Mouse (Mus musculus) embryonic fibroblast, embryonic 13.5 days (primary cell): ENCODE measurements around the gene Fbxl7. TPM values are rescaled to one million over a fixed set of nuclear protein-coding genes. Genes with fewer than 3 reads are reported as not detected.

Experiments
- H3K27ac ChIP-seq: 2 replicates; pipeline ENCODE4 v1.5.1; 2012; ENCODE audit warnings: low read length, control low read depth, inconsistent platforms; ENCODE audit not compliant: insufficient read depth
- H3K4me1 ChIP-seq: 2 replicates; pipeline ENCODE4 v1.6.1; 2011; ENCODE audit warnings: low read length; ENCODE audit not compliant: control insufficient read depth, insufficient read depth
- H3K4me3 ChIP-seq: 2 replicates; pipeline ENCODE4 v1.5.1; 2011; ENCODE audit warnings: mild to moderate bottlenecking, control low read depth, low read length; ENCODE audit not compliant: insufficient read depth
- CTCF ChIP-seq: IDR thresholded peaks from 2 replicates; pipeline ENCODE4 v1.5.1; 2011; ENCODE audit warnings: mild to moderate bottlenecking, control low read depth, low read length, moderate library complexity, borderline replicate concordance; ENCODE audit not compliant: insufficient read depth
- POLR2A ChIP-seq: IDR thresholded peaks from 2 replicates; pipeline ENCODE4 v1.6.1; 2011; ENCODE audit warnings: low read depth, mild to moderate bottlenecking, control low read depth, low read length, moderate library complexity
- polyA plus RNA-seq: library from polyadenylated mRNA; stranded (reverse); fragments of >200 nt; gene quantifications from 2 replicates; pipeline ENCODE4 v1.2.4, GENCODE M21; 2011; ENCODE audit warnings: low read depth; ENCODE audit not compliant: missing spikeins, insufficient read length

Gene Fbxl7
- polyA plus RNA-seq, 1 experiment, result 27.0 TPM

- Histone ChIP-seq H3K27ac (no peak overlapping the region), H3K4me1 (no peaks in the 10 kb centered on the region; the same call in 1 of the 2 replicates), H3K4me3 (no peak overlapping the region)
- no peak for TF ChIP-seq CTCF
Measured at GRCm38 (mm10) chr15:26682279-26682678, 213.1 kb downstream of the Fbxl7 start.

GRCm38 (mm10) chr15:26673239-26673859, 222.0 kb downstream of the Fbxl7 start:
- Histone ChIP-seq H3K4me3 (no peak overlapping the region), H3K27ac (no peak overlapping the region), H3K4me1 (no peaks in the 10 kb centered on the region)
- TF ChIP-seq CTCF (no peak), POLR2A (no peak)

- Histone ChIP-seq H3K4me1 (no peaks in the 10 kb centered on the region), H3K27ac (peak overlapping the region; percentile 26; the same call in 1 of the 2 replicates), H3K4me3 (no peak overlapping the region)
- TF ChIP-seq CTCF (no peak), POLR2A (no peak)
Measured at GRCm38 (mm10) chr15:26654988-26655387, 240.4 kb downstream of the Fbxl7 start.

GRCm38 (mm10) chr15:26642563-26642962, 252.8 kb downstream of the Fbxl7 start:
- Histone ChIP-seq H3K4me1 (no peaks in the 10 kb centered on the region; the same call in 1 of the 2 replicates), H3K27ac (no peak overlapping the region), H3K4me3 (no peak overlapping the region)
- no peak for TF ChIP-seq POLR2A
- TF ChIP-seq CTCF, result no peak

- no peak for TF ChIP-seq CTCF
- no peak for TF ChIP-seq POLR2A
- Histone ChIP-seq H3K4me1 (no peaks in the 10 kb centered on the region; the same call in 1 of the 2 replicates), H3K27ac (no peak overlapping the region), H3K4me3 (no peak overlapping the region)
Measured at GRCm38 (mm10) chr15:26639726-26640125, 255.7 kb downstream of the Fbxl7 start.

- Histone ChIP-seq H3K27ac (no peak overlapping the region), H3K4me3 (no peak overlapping the region), H3K4me1 (no peaks in the 10 kb centered on the region)
- TF ChIP-seq POLR2A, result no peak
- TF ChIP-seq CTCF, result no peak
Measured at GRCm38 (mm10) chr15:26635591-26635990, 259.8 kb downstream of the Fbxl7 start.

- no peak for TF ChIP-seq CTCF
- TF ChIP-seq POLR2A, result no peak
- no peaks in the 10 kb centered on the region for H3K4me1 ChIP-seq
- H3K27ac ChIP-seq, result no peak overlapping the region
- no peak overlapping the region for H3K4me3 ChIP-seq
Measured at GRCm38 (mm10) chr15:26628181-26628580, 267.2 kb downstream of the Fbxl7 start.

GRCm38 (mm10) chr15:26623242-26623641, 272.1 kb downstream of the Fbxl7 start:
- Histone ChIP-seq H3K4me1 (peaks cover 4% of the 10 kb centered on the region), H3K4me3 (no peak overlapping the region), H3K27ac (no peak overlapping the region)
- no peak for TF ChIP-seq POLR2A
- no peak for TF ChIP-seq CTCF

GRCm38 (mm10) chr15:26620279-26620678, 275.1 kb downstream of the Fbxl7 start:
- peaks cover 4% of the 10 kb centered on the region for H3K4me1 ChIP-seq
- TF ChIP-seq POLR2A (no peak), CTCF (peak; percentile 42; the same call in 1 of the 2 replicates)
- no peak overlapping the region for H3K27ac ChIP-seq
- H3K4me3 ChIP-seq, result no peak overlapping the region

- H3K27ac ChIP-seq, result no peak overlapping the region
- peaks cover 4% of the 10 kb centered on the region for H3K4me1 ChIP-seq
- TF ChIP-seq CTCF (no peak), POLR2A (no peak)
- no peak overlapping the region for H3K4me3 ChIP-seq
Measured at GRCm38 (mm10) chr15:26619221-26619620, 276.2 kb downstream of the Fbxl7 start.

- TF ChIP-seq CTCF (no peak), POLR2A (no peak)
- Histone ChIP-seq H3K27ac (no peak overlapping the region), H3K4me1 (no peaks in the 10 kb centered on the region), H3K4me3 (no peak overlapping the region)
Measured at GRCm38 (mm10) chr15:26596239-26596638, 299.1 kb downstream of the Fbxl7 start.
